Mouse (Mus musculus): Measurements from ENCODE around the gene Slc2a1. TPM values are rescaled to one million over a fixed set of nuclear protein-coding genes. Genes with fewer than 3 reads are reported as not detected.
A peak's percentile ranks its signal among the peaks of the same experiment; 100 is the strongest.

The Slc2a1 gene
- polyA plus RNA-seq, 1 experiment from 2014 or later = 111 TPM

DNA sequence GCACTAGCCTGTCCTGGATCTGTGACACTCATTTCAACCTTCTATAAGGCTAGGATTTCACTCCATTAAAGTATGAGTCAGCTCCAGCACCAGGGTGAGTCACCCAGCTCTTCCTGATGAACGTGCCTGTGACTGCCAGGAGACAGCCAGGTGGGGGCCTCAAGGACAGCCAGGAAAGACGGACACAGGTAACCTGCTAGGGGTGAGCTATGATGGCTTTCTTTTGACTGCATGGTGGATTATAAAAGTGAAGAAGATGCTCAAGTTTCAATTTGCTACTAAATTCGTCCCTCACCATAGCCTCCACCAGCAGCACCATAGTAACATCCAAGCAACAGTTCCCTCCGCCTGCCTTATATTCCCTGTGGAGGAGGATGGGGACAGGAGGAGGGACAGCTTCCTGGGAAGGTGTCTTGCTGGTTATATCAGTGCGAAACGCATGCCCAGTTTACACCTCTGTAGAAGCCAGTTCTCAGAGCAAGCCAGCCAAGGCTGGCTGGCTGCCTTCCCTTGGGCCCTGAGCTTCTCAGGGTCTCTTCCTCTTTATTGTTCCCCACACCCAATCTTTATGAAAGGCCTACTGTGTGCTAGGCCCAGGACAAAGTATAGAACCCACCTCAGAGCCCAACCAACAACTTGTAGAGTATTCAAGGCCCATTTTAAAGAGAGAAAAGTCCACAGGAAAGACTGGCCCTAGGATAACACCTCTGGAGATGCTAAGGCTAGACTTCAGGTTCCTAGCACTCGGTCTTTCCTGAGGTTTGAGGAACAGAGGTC, 6.0 kb upstream of the Slc2a1 start:
- no peak overlapping the region for H3K27ac ChIP-seq
- H3K4me3 ChIP-seq = no peak overlapping the region
- no peaks in the 10 kb centered on the region for H3K36me3 ChIP-seq
- WGBS = 75% methylated on average over 7 of the region's 7 CpGs
- ATAC-seq (ENCODE audit: insufficient number of reproducible peaks, insufficient read depth, low FRiP score, low TSS enrichment) = no peak
- H3K9ac ChIP-seq = no peak overlapping the region
- no peak overlapping the region for H3K4me2 ChIP-seq (replicated peaks)
- no peaks in the 10 kb centered on the region for H3K9me3 ChIP-seq
- H3K27me3 ChIP-seq = no peaks in the 10 kb centered on the region
- H3K4me1 ChIP-seq = peaks cover 12% of the 10 kb centered on the region; the same call in 1 of the 2 replicates

DNA sequence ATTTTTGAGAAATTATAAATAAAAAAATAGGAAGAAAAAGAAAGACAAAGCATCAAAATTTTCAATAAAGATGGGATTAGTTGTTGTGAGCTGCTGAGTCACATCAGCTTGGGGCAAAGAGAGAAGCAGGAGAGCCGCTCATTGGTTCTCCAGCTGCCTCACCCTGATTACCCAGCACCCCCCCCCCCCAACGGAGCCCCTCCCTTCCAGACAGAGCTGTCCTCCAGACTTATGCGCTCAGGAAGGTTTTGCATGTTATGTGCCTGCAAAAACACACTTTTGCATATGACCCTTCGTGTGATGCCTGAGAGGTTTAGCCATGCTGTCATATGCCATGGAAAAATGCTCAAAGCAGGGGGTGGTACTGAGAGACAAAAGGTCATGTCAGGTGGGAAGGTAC, 3.7 kb upstream of the Slc2a1 start:
- Histone ChIP-seq H3K9me3 (no peaks in the 10 kb centered on the region), H3K4me1 (peaks cover 13% of the 10 kb centered on the region; the same call in 1 of the 2 replicates), H3K4me2 (replicated peaks) (peak overlapping the region; percentile 62; the same call in 1 of the 2 replicates), H3K27ac (no peak overlapping the region; the same call in 1 of the 2 replicates), H3K4me3 (no peak overlapping the region), H3K9ac (no peak overlapping the region), H3K27me3 (no peaks in the 10 kb centered on the region), H3K36me3 (no peaks in the 10 kb centered on the region)
- WGBS = 35% methylated on average over 4 of the region's 4 CpGs
- ATAC-seq (ENCODE audit: insufficient number of reproducible peaks, insufficient read depth, low FRiP score, low TSS enrichment) = no peak

DNA sequence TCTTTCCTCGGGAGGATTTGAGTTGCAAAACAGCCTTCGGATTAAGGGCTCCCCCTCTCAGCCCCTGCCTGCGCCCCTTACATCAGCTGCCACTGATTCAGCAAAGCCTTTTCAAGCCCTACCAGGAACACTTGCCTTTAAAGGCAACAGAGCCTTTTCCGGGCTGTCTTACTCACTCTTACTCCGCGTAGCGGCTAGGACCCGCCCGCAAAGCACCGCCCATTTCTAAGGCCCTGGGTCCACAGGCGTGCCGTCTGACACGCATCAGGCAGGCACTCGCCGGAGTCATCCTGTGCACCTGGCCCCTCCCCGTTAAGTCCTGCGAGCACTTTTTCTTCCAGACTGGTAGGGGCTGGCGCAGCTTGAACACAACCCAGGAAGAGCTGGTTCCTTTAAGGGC, 2.8 kb upstream of the Slc2a1 start:
- Histone ChIP-seq H3K9ac (peak overlapping the region; percentile 38), H3K4me1 (peaks cover 22% of the 10 kb centered on the region), H3K27ac (peak overlapping the region; percentile 66), H3K9me3 (no peaks in the 10 kb centered on the region), H3K27me3 (no peaks in the 10 kb centered on the region), H3K4me3 (peak overlapping the region; percentile 32), H3K4me2 (replicated peaks) (peak overlapping the region; percentile 62), H3K36me3 (no peaks in the 10 kb centered on the region)
- WGBS = under 1% methylated on average over 18 of the region's 18 CpGs
- peak; percentile 67 for ATAC-seq (ENCODE audit: insufficient number of reproducible peaks, insufficient read depth, low FRiP score, low TSS enrichment)

DNA sequence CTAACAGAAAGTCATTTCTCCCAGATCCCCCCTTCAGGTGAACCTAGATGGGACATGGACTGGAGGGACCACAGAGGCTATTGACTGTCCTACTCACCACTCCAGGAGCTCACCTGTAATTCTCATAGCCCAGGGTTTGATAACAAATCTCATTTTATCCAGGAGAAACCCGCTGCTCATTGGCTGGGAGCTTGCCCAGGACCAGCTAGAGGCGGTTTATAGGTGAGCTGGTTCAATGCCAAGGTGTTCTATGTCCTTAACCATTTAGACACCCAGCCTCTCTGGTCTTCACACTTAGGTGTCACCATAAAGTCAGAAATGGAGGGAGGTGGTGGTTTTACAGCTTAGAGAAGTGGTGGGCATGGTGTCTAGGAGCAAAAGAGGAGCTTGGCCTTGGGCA, 644 bp upstream of the Slc2a1 start:
- no peaks in the 10 kb centered on the region for H3K27me3 ChIP-seq
- H3K4me2 ChIP-seq (replicated peaks) = peak overlapping the region; percentile 70
- H3K4me1 ChIP-seq = peaks cover 34% of the 10 kb centered on the region
- H3K27ac ChIP-seq = peak overlapping the region; percentile 99
- 79% methylated on average over 2 of the region's 2 CpGs for WGBS
- H3K9me3 ChIP-seq = no peaks in the 10 kb centered on the region
- H3K9ac ChIP-seq = no peak overlapping the region
- H3K4me3 ChIP-seq = peak overlapping the region; percentile 74
- ATAC-seq (ENCODE audit: insufficient number of reproducible peaks, insufficient read depth, low FRiP score, low TSS enrichment) = no peak
- 0 out of 2 replicates have a peak, but pooled peaks cover 3% of the 10 kb centered on the region for H3K36me3 ChIP-seq

DNA sequence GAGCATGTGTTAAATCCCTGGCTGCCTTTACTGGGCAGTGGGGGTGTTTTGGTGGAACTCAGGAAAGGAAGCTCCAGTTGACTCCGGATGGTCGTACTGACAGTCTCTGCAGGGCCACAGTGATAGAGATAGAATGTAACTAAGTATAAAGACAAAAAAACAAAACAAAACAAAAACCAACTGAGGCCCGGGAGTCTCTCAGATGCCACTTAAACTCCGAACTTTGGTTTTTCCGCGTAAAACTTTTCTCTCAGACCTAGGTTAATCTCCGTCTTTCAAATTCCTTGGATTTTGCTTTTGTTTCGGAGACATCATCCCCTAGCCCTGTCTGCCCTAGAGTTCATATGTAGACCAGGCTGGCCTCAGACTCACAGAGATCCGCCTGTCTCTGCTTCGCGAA, 1.1 kb downstream of the Slc2a1 start:
- peak overlapping the region; percentile 77 for H3K9ac ChIP-seq
- H3K27ac ChIP-seq = peak overlapping the region; percentile 99
- H3K27me3 ChIP-seq = no peaks in the 10 kb centered on the region
- 0 out of 2 replicates have a peak, but pooled peaks cover 3% of the 10 kb centered on the region for H3K36me3 ChIP-seq
- H3K4me1 ChIP-seq = peaks cover 38% of the 10 kb centered on the region
- H3K9me3 ChIP-seq = no peaks in the 10 kb centered on the region
- ATAC-seq (ENCODE audit: insufficient number of reproducible peaks, insufficient read depth, low FRiP score, low TSS enrichment) = no peak
- WGBS = 7% methylated on average over 11 of the region's 11 CpGs
- peak overlapping the region; percentile 70 for H3K4me2 ChIP-seq (replicated peaks)
- H3K4me3 ChIP-seq = peak overlapping the region; percentile 74

DNA sequence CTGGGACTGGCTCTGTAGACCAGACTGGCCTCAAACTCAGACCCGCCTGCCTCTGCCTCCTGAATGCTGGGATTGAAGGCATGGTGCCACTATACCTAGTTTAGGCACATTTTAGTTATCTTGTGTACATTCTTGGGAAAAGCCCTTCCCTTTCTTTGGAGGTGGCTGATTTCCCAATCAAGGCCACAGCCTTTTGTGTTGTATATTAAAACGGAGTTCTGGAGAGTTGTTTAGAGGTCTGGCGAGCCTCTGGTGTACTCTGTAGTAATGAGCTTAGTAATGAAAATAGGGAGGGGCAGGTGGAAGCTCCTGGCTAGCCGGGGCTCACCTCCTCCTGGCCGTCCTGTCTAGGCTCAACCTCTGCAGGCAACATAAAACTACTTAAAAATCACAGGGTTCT, 2.0 kb downstream of the Slc2a1 start:
- Histone ChIP-seq H3K9me3 (no peaks in the 10 kb centered on the region), H3K9ac (peak overlapping the region; percentile 77; the same call in 1 of the 2 replicates), H3K4me1 (peaks cover 35% of the 10 kb centered on the region), H3K4me2 (replicated peaks) (peak overlapping the region; percentile 70), H3K27me3 (no peaks in the 10 kb centered on the region), H3K4me3 (peak overlapping the region; percentile 74), H3K27ac (no peak overlapping the region), H3K36me3 (0 out of 2 replicates have a peak, but pooled peaks cover 3% of the 10 kb centered on the region)
- ATAC-seq (ENCODE audit: insufficient number of reproducible peaks, insufficient read depth, low FRiP score, low TSS enrichment) = no peak
- 35% methylated on average over 5 of the region's 5 CpGs for WGBS

DNA sequence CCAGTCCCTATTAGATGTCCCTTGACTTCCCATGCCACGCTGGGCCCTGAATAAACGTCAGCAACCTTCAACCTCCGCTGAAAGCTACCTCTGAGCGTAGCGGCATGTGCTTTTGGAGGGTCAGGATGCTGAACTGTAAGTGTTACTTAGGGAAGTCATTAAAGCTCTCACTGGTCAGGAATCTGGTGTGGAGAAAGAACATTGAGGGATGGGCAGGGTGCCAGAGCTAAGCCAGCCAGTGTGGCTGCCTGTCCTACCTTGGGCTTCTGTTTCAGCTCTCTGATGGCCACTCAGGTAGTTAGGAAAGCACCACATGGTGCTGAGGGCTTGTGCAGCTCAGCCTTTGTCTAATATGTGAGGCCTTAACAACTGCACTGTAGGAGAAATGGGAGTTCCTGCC, 2.9 kb downstream of the Slc2a1 start:
- 74% methylated on average over 5 of the region's 5 CpGs for WGBS
- H3K4me2 ChIP-seq (replicated peaks) = peak overlapping the region; percentile 70
- no peaks in the 10 kb centered on the region for H3K9me3 ChIP-seq
- H3K9ac ChIP-seq = no peak overlapping the region
- H3K27me3 ChIP-seq = no peaks in the 10 kb centered on the region
- no peak for ATAC-seq (ENCODE audit: insufficient number of reproducible peaks, insufficient read depth, low FRiP score, low TSS enrichment)
- H3K36me3 ChIP-seq = 0 out of 2 replicates have a peak, but pooled peaks cover 3% of the 10 kb centered on the region
- peaks cover 35% of the 10 kb centered on the region for H3K4me1 ChIP-seq
- H3K27ac ChIP-seq = no peak overlapping the region
- peak overlapping the region; percentile 9; the same call in 1 of the 2 replicates for H3K4me3 ChIP-seq

DNA sequence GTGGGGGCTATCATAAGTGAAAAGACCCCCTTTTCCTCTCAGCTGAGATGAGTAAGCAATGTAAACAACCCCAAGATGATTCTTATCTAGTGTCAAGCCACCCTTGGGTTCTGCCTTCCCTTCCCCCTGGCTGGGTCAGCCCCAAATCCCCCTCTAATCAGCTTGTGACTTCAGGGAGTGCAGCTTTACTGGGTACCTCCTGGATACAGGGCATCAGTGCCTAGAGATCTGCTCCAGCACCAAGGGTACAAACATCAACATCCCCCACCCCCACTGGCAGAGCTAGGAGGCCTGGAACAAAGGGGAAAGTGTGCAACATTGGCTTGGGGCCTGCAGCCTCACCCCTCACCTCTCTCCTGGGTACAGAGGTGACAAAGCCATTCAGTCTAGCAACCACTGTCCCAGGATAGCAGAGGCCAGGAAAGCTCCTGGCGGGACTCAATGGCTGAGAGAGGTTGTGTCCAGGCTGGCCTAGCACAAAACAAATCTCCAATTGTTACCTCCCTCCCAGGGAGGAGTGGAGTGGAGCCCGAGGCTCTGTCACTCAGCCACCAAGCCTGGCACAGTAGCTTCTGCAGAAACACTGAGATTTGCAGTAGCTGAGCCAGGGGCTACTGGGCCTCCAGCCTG, 3.9 kb downstream of the Slc2a1 start:
- H3K4me3 ChIP-seq = no peak overlapping the region
- peaks cover 36% of the 10 kb centered on the region for H3K4me1 ChIP-seq

DNA sequence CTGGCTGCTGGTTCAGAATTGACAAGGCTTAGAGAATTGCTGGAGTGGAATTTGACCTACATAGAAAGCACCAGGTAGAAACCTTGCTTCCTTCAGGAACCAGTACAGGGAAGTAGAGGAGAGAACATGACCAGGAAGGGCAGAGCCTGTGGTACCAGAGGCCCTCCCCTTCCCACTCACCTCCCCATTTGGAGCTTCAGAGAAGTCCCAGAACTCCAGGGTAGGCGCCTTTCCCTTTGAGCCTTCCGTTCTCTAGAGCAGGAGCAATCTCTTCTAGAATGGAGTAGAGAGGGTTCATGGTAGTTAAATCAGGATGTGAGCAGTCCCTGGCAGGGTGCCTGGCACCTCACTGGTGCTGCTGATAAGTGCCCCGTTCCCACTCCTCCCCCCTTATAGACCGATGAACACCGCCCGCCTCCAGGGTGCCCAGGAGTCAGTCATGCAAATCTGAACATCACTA, 7.1 kb downstream of the Slc2a1 start:
- Histone ChIP-seq H3K27ac (no peak overlapping the region), H3K4me1 (peaks cover 27% of the 10 kb centered on the region), H3K9ac (no peak overlapping the region; the same call in 1 of the 2 replicates), H3K9me3 (no peaks in the 10 kb centered on the region), H3K27me3 (no peaks in the 10 kb centered on the region), H3K4me2 (replicated peaks) (no peak overlapping the region), H3K36me3 (peaks cover 11% of the 10 kb centered on the region), H3K4me3 (no peak overlapping the region)
- WGBS = 73% methylated on average over 6 of the region's 6 CpGs
- ATAC-seq (ENCODE audit: insufficient number of reproducible peaks, insufficient read depth, low FRiP score, low TSS enrichment) = no peak

More for the DNA sequence above, 3.9 kb downstream of the Slc2a1 start:
- no peaks in the 10 kb centered on the region for H3K27me3 ChIP-seq
- 41% methylated on average over 2 of the region's 2 CpGs for WGBS
- H3K9ac ChIP-seq = 0 out of 2 replicates have a peak overlapping the region, but pooled peaks have one; percentile 1
- peak overlapping the region; percentile 70; the same call in 1 of the 2 replicates for H3K4me2 ChIP-seq (replicated peaks)
- ATAC-seq (ENCODE audit: insufficient number of reproducible peaks, insufficient read depth, low FRiP score, low TSS enrichment) = no peak
- no peak overlapping the region for H3K27ac ChIP-seq
- 0 out of 2 replicates have a peak, but pooled peaks cover 3% of the 10 kb centered on the region for H3K36me3 ChIP-seq
- H3K9me3 ChIP-seq = no peaks in the 10 kb centered on the region

DNA sequence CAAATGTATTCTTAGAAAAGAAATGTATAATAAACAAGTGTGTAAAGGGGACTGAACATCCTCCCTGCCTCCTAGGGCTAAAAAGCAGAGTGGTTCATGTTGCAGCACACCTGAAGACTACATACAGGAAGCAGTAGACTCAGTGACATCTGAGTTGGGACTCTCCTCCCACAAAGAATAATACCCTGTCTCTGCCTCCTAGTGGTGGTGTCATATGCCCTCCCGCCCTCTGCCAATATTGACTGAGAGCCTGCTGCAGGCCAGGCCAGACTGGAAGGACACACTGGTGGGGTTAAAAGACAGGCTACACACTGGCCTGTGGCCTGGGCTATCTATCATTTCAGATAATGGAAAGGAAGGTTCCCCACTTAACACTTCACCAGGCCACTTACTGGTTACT, 7.8 kb downstream of the Slc2a1 start:
- Histone ChIP-seq H3K9ac (no peak overlapping the region), H3K36me3 (peaks cover 18% of the 10 kb centered on the region), H3K9me3 (no peaks in the 10 kb centered on the region), H3K4me2 (replicated peaks) (no peak overlapping the region), H3K4me3 (no peak overlapping the region), H3K4me1 (peaks cover 22% of the 10 kb centered on the region; the same call in 1 of the 2 replicates), H3K27me3 (no peaks in the 10 kb centered on the region), H3K27ac (no peak overlapping the region)
- ATAC-seq (ENCODE audit: insufficient number of reproducible peaks, insufficient read depth, low FRiP score, low TSS enrichment) = no peak
- WGBS = 72% methylated on average over 1 of the region's 1 CpGs

DNA sequence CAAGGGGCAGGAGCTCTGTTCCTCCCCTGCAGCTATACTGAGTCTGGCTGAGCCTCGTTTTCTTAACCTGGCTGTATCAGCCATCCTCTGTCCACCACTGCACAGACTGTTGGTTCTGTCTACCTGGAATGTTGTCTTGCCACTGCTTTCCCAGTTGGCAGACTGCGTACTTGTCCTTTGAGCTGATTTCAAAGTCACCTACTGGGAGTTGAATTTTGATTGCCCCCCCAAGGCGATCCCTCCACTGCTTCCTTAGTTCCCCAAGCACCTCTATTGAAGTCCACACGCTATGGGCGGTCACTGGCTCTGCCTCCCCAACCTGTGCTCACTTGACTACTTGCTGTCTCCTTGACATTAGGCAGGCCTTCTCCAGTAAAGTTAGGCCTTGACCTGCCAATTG, 9.1 kb downstream of the Slc2a1 start:
- no peaks in the 10 kb centered on the region for H3K27me3 ChIP-seq
- ATAC-seq (ENCODE audit: insufficient number of reproducible peaks, insufficient read depth, low FRiP score, low TSS enrichment) = no peak
- WGBS = 79% methylated on average over 5 of the region's 5 CpGs
- peaks cover 27% of the 10 kb centered on the region for H3K36me3 ChIP-seq
- 0 out of 2 replicates have a peak, but pooled peaks cover 15% of the 10 kb centered on the region for H3K4me1 ChIP-seq
- H3K9ac ChIP-seq = no peak overlapping the region
- no peaks in the 10 kb centered on the region for H3K9me3 ChIP-seq
- H3K4me3 ChIP-seq = no peak overlapping the region
- no peak overlapping the region for H3K27ac ChIP-seq
- no peak overlapping the region for H3K4me2 ChIP-seq (replicated peaks)

All from embryonic facial prominence, embryonic 12.5 days (tissue).